Mouse (Mus musculus) cerebellum, postnatal 4 days (tissue): Measurements from ENCODE around the gene Tcp1.
A peak's percentile ranks its signal among the peaks of the same experiment; 100 is the strongest.
"Not testable (repeated sequence)": the region's sequence is repeated elsewhere in the genome, so short reads cannot be mapped to it uniquely, and the experiment has no call there.

Experiments
- DNase-seq, 2 experiments: peaks; one replicate each; pipeline ENCODE4 v3.0.0; 2022; ENCODE audit warnings: low spot score in 2 of 2, mixed read lengths in 1 of 2

Gene Tcp1

GRCm38 (mm10) chr17:12915881-12916583, 531 bp downstream of the Tcp1 start, which contains the start of gene Mrpl18:
Gene Mrpl18 (minus strand): TSS chr17:12916345.
- DNase-seq, result peak; percentile 97

- peak in 1 of 2 experiments; percentile 37 for DNase-seq
Measured at GRCm38 (mm10) chr17:12916588-12917380, 1.3 kb downstream of the Tcp1 start.

- no peak for DNase-seq
Measured at GRCm38 (mm10) chr17:12921073-12921472, 5.6 kb downstream of the Tcp1 start.

- no peak for DNase-seq
Measured at GRCm38 (mm10) chr17:12925001-12925400, 9.5 kb downstream of the Tcp1 start.

GRCm38 (mm10) chr17:12925703-12926180, 10.2 kb downstream of the Tcp1 start:
- no peak for DNase-seq

- not testable (repeated sequence) for DNase-seq
Measured at GRCm38 (mm10) chr17:12931576-12931975, 16.1 kb downstream of the Tcp1 start.

- DNase-seq, result no peak
Measured at GRCm38 (mm10) chr17:12935719-12936118, 20.2 kb downstream of the Tcp1 start.

- no peak for DNase-seq
Measured at GRCm38 (mm10) chr17:12937412-12937970, 22.0 kb downstream of the Tcp1 start.

GRCm38 (mm10) chr17:12938077-12938476, 22.6 kb downstream of the Tcp1 start:
- no peak for DNase-seq

GRCm38 (mm10) chr17:12939377-12940148, 24.1 kb downstream of the Tcp1 start:
- not testable (repeated sequence) for DNase-seq

- DNase-seq, result no peak
Measured at GRCm38 (mm10) chr17:12940151-12940805, 24.8 kb downstream of the Tcp1 start, which contains the start of gene Acat3. Gene Acat3 (minus strand): TSS chr17:12940600.

- no peak for DNase-seq
Measured at GRCm38 (mm10) chr17:12941543-12942260, 26.2 kb downstream of the Tcp1 start.

- DNase-seq, result no peak
Measured at GRCm38 (mm10) chr17:12942459-12943162, 27.1 kb downstream of the Tcp1 start.

- DNase-seq, result no peak
Measured at GRCm38 (mm10) chr17:12949669-12950068, 34.2 kb downstream of the Tcp1 start.

GRCm38 (mm10) chr17:12956664-12957063, 41.2 kb downstream of the Tcp1 start:
- DNase-seq, result no peak

GRCm38 (mm10) chr17:12959377-12959776, 43.9 kb downstream of the Tcp1 start:
- DNase-seq, result not testable (repeated sequence)

- DNase-seq, result peak; percentile 89 to 91
Measured at GRCm38 (mm10) chr17:12960331-12960873, 44.9 kb downstream of the Tcp1 start, which contains the start of gene Acat2. Gene Acat2 (minus strand): TSS chr17:12960747.

GRCm38 (mm10) chr17:12963476-12963875, 48.0 kb downstream of the Tcp1 start:
- DNase-seq, result no peak

- no peak for DNase-seq
Measured at GRCm38 (mm10) chr17:12967173-12967572, 51.7 kb downstream of the Tcp1 start.
